Mouse (Mus musculus): ENCODE results near the gene Ube2o. TPM values are rescaled to one million over a fixed set of nuclear protein-coding genes. Genes with fewer than 3 reads are reported as not detected.

Ube2o gene
- 16.2 TPM for polyA plus RNA-seq (2017; shearing (Covaris generic))

DNA sequence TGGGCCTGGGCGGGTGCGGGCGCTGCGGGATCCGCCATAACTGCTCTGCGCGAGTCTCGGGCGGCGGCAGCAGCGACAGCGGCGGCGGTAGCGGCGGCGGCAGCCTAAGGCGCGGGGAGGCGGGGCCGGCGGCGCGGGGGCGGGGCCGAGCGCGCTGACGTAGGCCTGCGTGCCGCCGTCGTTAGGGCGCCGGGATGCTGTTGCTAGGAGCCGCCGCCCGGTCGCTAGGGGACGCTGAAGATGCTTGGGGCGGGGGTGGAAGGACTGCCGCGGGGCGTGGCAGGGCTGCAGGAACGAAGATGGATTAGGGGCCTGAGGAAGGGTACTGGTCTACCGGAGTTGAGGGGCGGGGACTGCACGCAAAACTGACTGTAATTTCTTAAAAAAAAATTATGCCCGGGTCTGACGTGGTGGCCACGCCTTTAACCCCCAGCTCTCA, at the start of gene Ube2o:
Ube2o (minus strand) TSS at position 72 of the 439 bp plus-strand sequence.

DNA sequence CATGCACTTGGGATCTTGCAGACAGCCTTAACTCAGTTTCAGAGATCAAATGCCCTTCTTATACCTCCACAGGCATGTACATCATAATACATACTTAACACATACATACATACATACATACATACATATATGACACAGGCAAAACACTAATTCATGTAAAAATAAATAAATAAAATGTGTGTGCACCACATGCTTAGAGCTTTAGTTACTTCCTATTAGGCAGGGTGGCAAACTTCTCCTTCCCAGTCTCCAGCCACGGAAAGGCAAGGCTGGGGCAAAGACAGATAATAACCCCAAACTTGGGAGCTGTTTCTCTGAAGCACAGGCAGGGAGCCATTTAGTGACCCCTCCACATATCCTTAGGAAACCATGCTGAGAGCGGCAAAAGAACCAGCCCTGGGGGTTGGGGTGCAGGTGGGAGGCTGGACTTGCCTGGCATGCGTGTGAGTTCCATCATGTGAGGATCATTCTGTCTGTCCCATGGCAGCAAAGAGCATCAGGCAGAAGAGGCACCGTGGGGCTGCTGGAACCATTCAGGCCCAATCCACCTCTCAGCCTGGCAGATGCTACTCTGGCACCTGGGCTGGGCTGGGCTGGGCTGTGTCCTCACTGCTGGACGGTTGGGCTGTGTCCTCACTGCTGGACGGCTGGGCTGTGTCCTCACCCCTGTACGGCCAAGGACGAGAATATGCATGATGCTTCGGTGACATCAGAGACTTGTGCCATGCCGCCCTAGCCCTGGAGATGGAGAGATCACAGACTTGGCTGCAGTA, 45.2 kb upstream of the Ube2o start, which contains the start of gene Rhbdf2:
Rhbdf2 (minus strand) TSS at position 721 of the 773 bp plus-strand sequence.

GRCm38 (mm10) chr11:116586310-116586709, 5.1 kb upstream of the Ube2o start, which contains the start of gene Aanat:
TSS of gene Aanat (plus strand) at chr11:116586432.

GRCm38 (mm10) chr11:116530187-116531147, 50.8 kb downstream of the Ube2o start, which contains the start of gene Sphk1:
TSS of gene Sphk1 (plus strand) at chr11:116530925.

GRCm38 (mm10) chr11:116493795-116494252, 87.4 kb downstream of the Ube2o start, which contains the start of gene Prpsap1:
TSS of gene Prpsap1 (minus strand) at chr11:116494202.

Other genes with a start within 250 kb of the Ube2o start
- gene Foxj1, start 246.0 kb downstream of the Ube2o start, polyA plus RNA-seq (2017; shearing (Covaris generic)), result 0.24 TPM
- gene Rnf157, start 168.4 kb downstream of the Ube2o start, polyA plus RNA-seq (2017; shearing (Covaris generic)), result 98.2 TPM
- gene Ubald2, start 147.4 kb downstream of the Ube2o start, polyA plus RNA-seq (2017; shearing (Covaris generic)), result 963 TPM
- gene Qrich2, start 115.2 kb downstream of the Ube2o start, polyA plus RNA-seq (2017; shearing (Covaris generic)), result not detected
- 118 TPM for gene Prpsap1, start 87.2 kb downstream of the Ube2o start, polyA plus RNA-seq (2017; shearing (Covaris generic))
- gene Sphk1, start 50.5 kb downstream of the Ube2o start, polyA plus RNA-seq (2017; shearing (Covaris generic)), result 0.31 TPM
- not detected for gene Aanat, start 5.0 kb upstream of the Ube2o start, polyA plus RNA-seq (2017; shearing (Covaris generic))
- gene Rhbdf2, start 45.6 kb upstream of the Ube2o start, polyA plus RNA-seq (2017; shearing (Covaris generic)), result 19.5 TPM
- not detected for gene Prcd, start 72.1 kb upstream of the Ube2o start, polyA plus RNA-seq (2017; shearing (Covaris generic))
- not detected for gene Cygb, start 72.9 kb upstream of the Ube2o start, polyA plus RNA-seq (2017; shearing (Covaris generic))
- 1.0 TPM for gene St6galnac1, start 194.1 kb upstream of the Ube2o start, polyA plus RNA-seq (2017; shearing (Covaris generic))
- not detected for gene Mxra7, start 246.6 kb upstream of the Ube2o start, polyA plus RNA-seq (2017; shearing (Covaris generic))

All from effector memory CD4-positive, alpha-beta T cell, adult 5 months (primary cell).